Mouse (Mus musculus) forebrain, embryonic 10.5 days (tissue): ENCODE results near the gene Nrk. TPM values are rescaled to one million over a fixed set of nuclear protein-coding genes. Genes with fewer than 3 reads are reported as not detected.

Experiments
- DNase-seq: peaks from one replicate; pipeline ENCODE4 v3.0.0-alpha.2; 2017; ENCODE audit warnings: low spot score; ENCODE audit errors: extremely low spot score
- H3K27ac ChIP-seq: fragments of 300-500 bp; sonication (generic); 2 replicates; pipeline ENCODE4 v1.5.1; 2016; ENCODE audit warnings: mild to moderate bottlenecking
- H3K27me3 ChIP-seq: fragments of 300-500 bp; sonication (generic); 2 replicates; pipeline ENCODE4 v1.6.1; 2016; ENCODE audit warnings: mild to moderate bottlenecking; ENCODE audit not compliant: poor library complexity, severe bottlenecking
- H3K36me3 ChIP-seq: fragments of 300-500 bp; sonication (generic); replicated peaks from 2 replicates; pipeline ENCODE4 v1.6.1; 2016; ENCODE audit warnings: mild to moderate bottlenecking, moderate library complexity
- H3K4me1 ChIP-seq: fragments of 300-500 bp; sonication (generic); 2 replicates; pipeline ENCODE4 v1.6.1; 2016
- H3K4me3 ChIP-seq: fragments of 300-500 bp; sonication (generic); 2 replicates; pipeline ENCODE4 v1.5.1; 2016; ENCODE audit warnings: mild to moderate bottlenecking, moderate library complexity
- H3K9me3 ChIP-seq: fragments of 300-500 bp; sonication (generic); 2 replicates; pipeline ENCODE4 v1.6.1; 2016; ENCODE audit warnings: mild to moderate bottlenecking, moderate library complexity
- WGBS: fragments of 180-500 bp; shearing (Covaris S2); methylation state at CpG from one replicate; pipeline ENCODE4 v1.1.7; 2016; 5-methylcytosine and 5-hydroxymethylcytosine counted together
- polyA plus RNA-seq: library from polyadenylated mRNA; unstranded; fragments of >200 nt; fragmentation: Nextera tagmentation; extraction: Ambion mirVana; gene quantifications from 2 replicates; pipeline ENCODE4 v1.2.1, GENCODE M21; 2016

Gene Nrk
- polyA plus RNA-seq, 1 experiment from 2014 or later, result 1.4 TPM

- Histone ChIP-seq H3K9me3 (no peaks in the 10 kb centered on the region), H3K36me3 (no peaks in the 10 kb centered on the region), H3K27ac (no peak overlapping the region), H3K4me1 (no peaks in the 10 kb centered on the region), H3K4me3 (no peak overlapping the region), H3K27me3 (peaks cover 50% of the 10 kb centered on the region)
- WGBS, result 88% methylated on average over 1 of the region's 1 CpGs
- DNase-seq, result no peak
Measured at GRCm38 (mm10) chrX:139037666-139038065, 123.4 kb downstream of the Nrk start.

DNA sequence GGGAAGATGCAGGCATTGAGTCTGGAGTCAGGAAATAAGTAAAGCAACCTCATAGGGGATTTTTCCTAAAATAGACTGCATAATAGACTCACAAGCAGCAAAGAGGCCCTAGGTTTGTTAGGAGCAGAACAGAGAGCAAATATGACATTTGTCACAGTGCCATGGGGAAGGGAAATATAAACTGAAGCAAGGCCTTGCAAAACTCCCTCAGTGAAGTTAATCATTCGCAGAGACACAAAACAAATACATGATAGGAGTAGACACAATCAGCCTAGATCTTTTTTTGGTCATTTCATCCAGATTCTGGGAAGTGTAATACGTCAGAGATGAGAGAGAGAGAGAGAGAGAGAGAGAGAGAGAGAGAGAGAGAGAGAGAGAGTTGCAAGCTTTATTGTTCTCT is 125.1 kb downstream of the Nrk start:
- Histone ChIP-seq H3K4me3 (no peak overlapping the region), H3K4me1 (no peaks in the 10 kb centered on the region), H3K27ac (no peak overlapping the region), H3K9me3 (no peaks in the 10 kb centered on the region), H3K36me3 (no peaks in the 10 kb centered on the region), H3K27me3 (peaks cover 47% of the 10 kb centered on the region)
- WGBS, result 81% methylated on average over 2 of the region's 2 CpGs
- DNase-seq, result no peak

DNA sequence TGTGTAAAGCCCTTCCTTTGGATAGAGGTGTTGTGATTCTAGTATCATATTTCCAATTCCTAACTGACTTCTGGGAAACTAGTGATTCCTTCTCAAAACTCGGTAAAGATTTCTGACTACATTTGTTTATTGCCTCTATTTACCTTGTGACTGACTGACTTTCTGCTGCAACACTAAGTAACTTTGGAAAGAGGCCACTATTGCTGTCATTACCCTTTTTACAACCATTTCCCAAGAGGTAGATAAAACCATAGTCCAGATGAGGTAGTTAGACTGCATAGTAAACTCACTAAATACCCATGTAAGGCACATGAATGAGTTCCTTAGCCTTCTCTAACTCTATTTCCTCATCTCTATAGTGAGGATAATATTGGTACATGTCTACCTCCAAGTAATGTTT is 126.9 kb downstream of the Nrk start:
- Histone ChIP-seq H3K4me1 (no peaks in the 10 kb centered on the region), H3K27ac (no peak overlapping the region), H3K4me3 (no peak overlapping the region), H3K9me3 (no peaks in the 10 kb centered on the region), H3K27me3 (peaks cover 41% of the 10 kb centered on the region), H3K36me3 (no peaks in the 10 kb centered on the region)
- WGBS, result 86% methylated on average over 1 of the region's 1 CpGs
- no peak for DNase-seq

- WGBS, result 88% methylated on average over 1 of the region's 1 CpGs
Measured at GRCm38 (mm10) chrX:139051976-139052375, 137.7 kb downstream of the Nrk start.

DNA sequence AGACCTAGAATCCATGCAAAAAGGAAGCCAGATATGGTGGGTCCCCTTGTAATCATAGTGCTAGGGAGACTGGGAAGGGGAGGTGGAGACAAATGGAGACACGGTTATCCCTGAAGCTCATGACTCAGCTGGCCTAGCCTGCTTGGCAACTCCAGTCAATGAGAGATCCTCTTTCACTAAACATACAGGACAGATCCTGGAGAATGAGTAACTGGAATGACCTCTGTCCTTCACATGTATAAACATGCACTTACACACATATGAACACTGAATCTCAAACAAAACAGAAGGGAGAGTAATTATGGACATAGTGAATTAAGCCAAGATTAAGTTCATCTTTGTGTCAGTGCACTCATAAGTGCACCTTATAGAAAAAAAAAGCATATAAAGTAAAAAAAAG is 138.9 kb downstream of the Nrk start:
- H3K4me3 ChIP-seq, result no peak overlapping the region
- no peak for DNase-seq
- 82% methylated on average over 1 of the region's 1 CpGs for WGBS
- H3K36me3 ChIP-seq, result no peaks in the 10 kb centered on the region
- H3K9me3 ChIP-seq, result no peaks in the 10 kb centered on the region
- no peaks in the 10 kb centered on the region for H3K4me1 ChIP-seq
- no peak overlapping the region for H3K27ac ChIP-seq
- peaks cover 39% of the 10 kb centered on the region for H3K27me3 ChIP-seq

More at GRCm38 (mm10) chrX:139051976-139052375, 137.7 kb downstream of the Nrk start:
- Histone ChIP-seq H3K4me3 (no peak overlapping the region), H3K36me3 (no peaks in the 10 kb centered on the region), H3K9me3 (no peaks in the 10 kb centered on the region), H3K4me1 (no peaks in the 10 kb centered on the region), H3K27ac (no peak overlapping the region), H3K27me3 (peaks cover 36% of the 10 kb centered on the region)
- DNase-seq, result no peak

Other genes with a start within 250 kb of the Nrk start
- gene Serpina7, start 170.8 kb downstream of the Nrk start, polyA plus RNA-seq, result not detected in 2 replicates
- gene 4930513O06Rik, start 171.8 kb downstream of the Nrk start, polyA plus RNA-seq, result not detected in 2 replicates